Mouse (Mus musculus): ENCODE measurements around the gene Hbs1l. TPM values are rescaled to one million over a fixed set of nuclear protein-coding genes. Genes with fewer than 3 reads are reported as not detected.
"Not testable (repeated sequence)": the region's sequence is repeated elsewhere in the genome, so short reads cannot be mapped to it uniquely, and the experiment has no call there.

Hbs1l gene
- polyA plus RNA-seq, 1 experiment from 2014 or later: 127 TPM

DNA sequence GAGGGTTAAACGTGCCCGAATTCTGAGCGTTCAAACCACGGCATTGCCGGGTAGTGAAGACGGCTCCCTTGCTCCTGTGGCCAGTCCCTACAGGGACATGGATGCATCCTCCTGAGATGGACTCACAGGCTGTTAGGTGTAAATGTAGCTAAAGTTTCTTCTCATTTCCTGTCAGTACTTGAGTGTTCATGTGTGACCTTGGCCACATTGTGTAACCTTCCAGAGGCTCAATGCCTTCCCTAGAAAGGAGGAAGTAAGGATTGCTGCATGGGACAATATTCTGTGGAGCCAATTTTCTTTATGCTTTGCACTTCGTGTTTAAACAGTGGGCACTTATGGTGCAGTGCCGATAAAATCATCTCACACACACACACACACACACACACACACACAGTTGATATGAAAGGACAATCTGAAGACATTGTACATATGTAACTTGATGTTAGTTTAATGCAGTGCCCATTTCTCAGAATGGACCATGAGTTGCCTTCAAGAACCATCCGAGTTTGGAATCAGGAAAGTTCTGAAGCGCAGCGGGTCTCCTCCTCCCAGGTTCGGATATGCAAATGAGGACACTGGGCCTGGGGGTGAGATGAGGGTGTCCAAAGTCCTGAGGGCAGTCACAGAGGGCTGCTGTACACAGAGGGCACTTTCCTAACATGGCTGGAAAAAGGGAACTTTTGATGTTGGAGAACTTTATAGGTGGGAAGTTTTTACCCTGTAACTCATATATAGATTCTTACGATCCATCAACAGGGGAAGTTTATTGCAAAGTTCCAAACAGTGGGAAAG is 81.1 kb downstream of the Hbs1l start, which contains the start of gene Aldh8a1:
Gene Aldh8a1 (plus strand): TSS at position 610 of the 792 bp plus-strand sequence.
- Histone ChIP-seq H3K36me3 (replicated peaks) (no peaks in the 10 kb centered on the region), H3K4me3 (no peak within 1 kb of the TSS), H3K4me1 (no peaks in the 10 kb centered on the region), H3K9me3 (no peaks in the 10 kb centered on the region), H3K27ac (no peak within 1 kb of the TSS), H3K27me3 (ENCODE audit: poor library complexity, severe bottlenecking) (no peaks in the 10 kb centered on the region)
- WGBS: 90% methylated on average over 13 of the region's 13 CpGs
- DNase-seq (ENCODE audit: extremely low spot score, low spot score): no peak

DNA sequence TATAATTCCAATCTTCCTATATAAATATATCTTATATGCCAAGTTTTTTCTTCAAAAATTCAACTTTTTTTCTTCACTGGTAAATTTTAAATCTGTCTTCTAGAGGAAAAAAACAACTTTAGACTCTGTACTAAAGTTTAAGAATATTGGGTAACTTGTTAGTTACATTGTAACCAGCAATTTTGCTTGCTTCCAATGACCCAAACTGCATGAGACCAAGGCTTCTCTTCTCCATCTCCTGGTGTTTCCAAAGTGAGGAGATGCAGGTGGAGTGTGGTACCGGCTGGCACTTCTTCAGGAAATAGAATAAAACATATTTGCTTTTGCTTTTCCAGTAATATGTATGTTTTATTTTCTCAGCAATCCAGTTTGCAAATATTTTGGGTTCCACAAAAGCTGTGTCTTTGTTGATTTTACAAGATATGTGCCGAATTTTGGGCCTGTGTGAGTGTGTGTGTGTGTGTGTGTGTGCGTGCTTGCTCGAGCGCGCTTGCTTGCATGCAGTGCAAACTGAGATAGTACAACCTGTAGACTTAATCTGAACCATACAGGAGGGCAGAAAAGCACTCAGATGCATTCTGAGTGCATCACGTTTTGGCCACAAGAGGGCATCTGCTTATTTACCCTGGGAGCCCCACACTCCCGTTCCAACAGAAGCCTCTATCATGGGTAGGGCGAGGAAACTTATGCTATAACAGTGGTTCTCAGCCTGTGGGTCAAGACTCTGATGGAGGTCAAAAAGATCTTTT is 82.6 kb downstream of the Hbs1l start:
- WGBS: 75% methylated on average over 9 of the region's 9 CpGs

DNA sequence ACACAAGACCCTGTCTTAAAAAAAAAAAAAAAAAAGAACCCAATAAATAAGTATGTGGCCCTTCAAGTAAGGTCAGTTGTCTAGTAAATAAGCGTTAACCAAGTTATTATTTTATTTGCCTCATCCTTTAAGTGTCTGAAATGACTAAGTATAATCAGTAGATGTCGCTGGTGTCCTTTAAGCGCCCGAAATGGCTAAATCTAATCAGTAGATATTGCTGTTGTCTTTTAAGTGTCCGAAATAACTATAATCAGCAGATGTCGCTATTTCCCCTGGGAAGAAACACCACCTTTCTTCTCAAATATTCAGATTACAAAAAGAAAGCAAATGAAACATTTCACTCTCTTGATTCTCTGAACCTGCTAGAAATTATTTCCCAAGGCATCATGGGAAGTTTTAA is 87.1 kb downstream of the Hbs1l start:
- no peak for DNase-seq (ENCODE audit: extremely low spot score, low spot score)
- WGBS: 30% methylated on average over 6 of the region's 6 CpGs
- Histone ChIP-seq H3K27ac (no peak overlapping the region), H3K27me3 (ENCODE audit: poor library complexity, severe bottlenecking) (no peaks in the 10 kb centered on the region), H3K4me1 (no peaks in the 10 kb centered on the region), H3K36me3 (replicated peaks) (no peaks in the 10 kb centered on the region), H3K4me3 (no peak overlapping the region), H3K9me3 (no peaks in the 10 kb centered on the region)

More for the DNA sequence above, 82.6 kb downstream of the Hbs1l start:
- no peak overlapping the region for H3K27ac ChIP-seq
- H3K27me3 ChIP-seq (ENCODE audit: poor library complexity, severe bottlenecking): no peaks in the 10 kb centered on the region
- no peak for DNase-seq (ENCODE audit: extremely low spot score, low spot score)
- no peaks in the 10 kb centered on the region for H3K9me3 ChIP-seq
- no peak overlapping the region for H3K4me3 ChIP-seq
- H3K36me3 ChIP-seq (replicated peaks): no peaks in the 10 kb centered on the region
- H3K4me1 ChIP-seq: no peaks in the 10 kb centered on the region

DNA sequence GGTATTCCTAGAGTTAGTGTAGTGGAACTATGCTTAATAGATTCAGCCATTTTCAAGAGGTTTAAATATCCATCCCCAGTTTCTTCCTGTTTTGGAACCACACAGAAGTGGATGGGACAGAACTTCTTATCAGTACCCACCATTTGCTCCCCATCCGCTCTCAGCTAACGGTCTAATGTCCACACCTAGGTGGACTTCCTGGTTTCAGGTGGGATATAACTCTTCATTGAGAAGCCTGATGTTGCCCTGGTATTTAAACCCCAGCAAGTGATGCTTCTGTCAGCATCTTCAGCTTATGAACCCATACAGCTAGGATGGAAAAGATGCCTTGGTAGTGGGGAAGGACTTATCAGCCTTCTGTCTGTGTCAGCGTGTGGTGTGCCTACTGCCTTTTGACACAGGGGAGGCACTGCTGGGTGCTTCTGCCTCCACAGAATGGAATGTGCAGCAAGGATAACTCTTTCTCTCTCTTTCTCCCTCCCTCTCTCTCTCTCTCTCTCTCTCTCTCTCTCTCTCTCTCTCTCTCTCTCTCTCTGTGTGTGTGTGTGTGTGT is 89.4 kb downstream of the Hbs1l start:
- no peaks in the 10 kb centered on the region for H3K36me3 ChIP-seq (replicated peaks)
- H3K9me3 ChIP-seq: no peaks in the 10 kb centered on the region
- DNase-seq (ENCODE audit: extremely low spot score, low spot score): no peak
- no peaks in the 10 kb centered on the region; the same call in 1 of the 2 replicates for H3K4me1 ChIP-seq
- no peaks in the 10 kb centered on the region for H3K27me3 ChIP-seq (ENCODE audit: poor library complexity, severe bottlenecking)
- no peak overlapping the region for H3K27ac ChIP-seq
- H3K4me3 ChIP-seq: no peak overlapping the region
- 76% methylated on average over 3 of the region's 3 CpGs for WGBS

DNA sequence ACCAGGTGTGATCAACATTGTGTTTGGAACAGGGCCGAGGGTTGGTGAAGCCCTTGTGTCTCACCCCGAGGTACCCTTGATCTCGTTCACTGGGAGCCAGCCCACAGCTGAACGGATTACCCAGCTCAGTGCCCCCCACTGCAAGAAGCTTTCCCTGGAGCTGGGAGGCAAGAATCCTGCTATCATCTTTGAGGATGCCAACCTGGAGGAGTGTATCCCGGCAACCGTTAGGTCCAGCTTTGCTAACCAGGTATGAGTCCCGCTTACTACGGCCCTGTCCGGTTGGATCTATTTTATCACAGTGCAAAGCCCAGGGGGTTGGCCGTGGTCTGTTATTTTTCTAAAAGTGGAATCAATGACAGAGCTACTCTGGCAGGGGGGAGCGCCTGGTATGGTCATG is 93.3 kb downstream of the Hbs1l start:
- H3K36me3 ChIP-seq (replicated peaks): no peaks in the 10 kb centered on the region
- no peaks in the 10 kb centered on the region for H3K9me3 ChIP-seq
- H3K27me3 ChIP-seq (ENCODE audit: poor library complexity, severe bottlenecking): no peaks in the 10 kb centered on the region
- H3K4me3 ChIP-seq: no peak overlapping the region
- 92% methylated on average over 11 of the region's 11 CpGs for WGBS
- no peak overlapping the region for H3K27ac ChIP-seq
- no peaks in the 10 kb centered on the region; the same call in 1 of the 2 replicates for H3K4me1 ChIP-seq
- no peak for DNase-seq (ENCODE audit: extremely low spot score, low spot score)

DNA sequence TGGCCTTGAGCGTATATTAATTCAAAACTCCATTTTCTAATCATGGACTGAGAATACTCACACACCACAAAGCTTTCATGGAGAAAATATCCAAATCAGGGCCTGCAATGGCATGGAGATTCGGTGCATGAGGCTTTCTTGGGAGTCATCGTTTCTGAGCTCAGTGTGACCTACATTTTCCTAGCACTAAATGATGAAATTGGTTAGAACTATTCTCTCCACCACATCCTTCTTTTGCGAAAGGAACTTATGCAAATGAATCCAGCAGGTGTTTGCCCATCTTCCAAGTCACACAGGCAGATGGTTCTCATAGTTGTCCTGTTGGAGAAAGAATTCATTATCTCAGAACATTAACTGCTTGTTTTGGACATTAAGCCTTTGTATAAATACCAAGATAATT is 94.7 kb downstream of the Hbs1l start:
- Histone ChIP-seq H3K36me3 (replicated peaks) (no peaks in the 10 kb centered on the region), H3K4me3 (no peak overlapping the region), H3K4me1 (no peaks in the 10 kb centered on the region; the same call in 1 of the 2 replicates), H3K27me3 (ENCODE audit: poor library complexity, severe bottlenecking) (no peaks in the 10 kb centered on the region), H3K27ac (no peak overlapping the region), H3K9me3 (no peaks in the 10 kb centered on the region)
- no peak for DNase-seq (ENCODE audit: extremely low spot score, low spot score)
- WGBS: 87% methylated on average over 4 of the region's 4 CpGs

DNA sequence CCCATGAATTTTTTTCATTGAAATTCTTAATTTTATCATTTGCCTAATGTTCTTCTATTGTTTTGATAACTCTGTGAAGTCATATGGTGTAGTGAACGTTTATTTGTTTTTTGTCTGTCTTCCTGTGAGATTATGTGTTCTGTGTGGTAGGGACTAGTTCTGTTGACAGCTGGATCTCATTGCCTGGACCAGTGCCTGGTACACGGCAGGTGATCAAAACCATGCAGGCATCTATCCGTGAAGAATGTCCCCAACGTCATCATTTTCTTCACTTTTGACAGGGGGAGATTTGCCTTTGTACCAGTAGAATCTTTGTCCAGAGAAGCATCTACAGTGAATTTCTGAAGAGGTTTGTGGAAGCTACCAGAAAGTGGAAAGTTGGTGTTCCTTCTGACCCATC is 95.5 kb downstream of the Hbs1l start:
- H3K4me3 ChIP-seq: no peak overlapping the region
- no peak overlapping the region for H3K27ac ChIP-seq
- WGBS: 77% methylated on average over 4 of the region's 4 CpGs
- H3K36me3 ChIP-seq (replicated peaks): no peaks in the 10 kb centered on the region
- no peaks in the 10 kb centered on the region for H3K27me3 ChIP-seq (ENCODE audit: poor library complexity, severe bottlenecking)
- H3K4me1 ChIP-seq: no peaks in the 10 kb centered on the region; the same call in 1 of the 2 replicates
- DNase-seq (ENCODE audit: extremely low spot score, low spot score): no peak
- H3K9me3 ChIP-seq: no peaks in the 10 kb centered on the region

DNA sequence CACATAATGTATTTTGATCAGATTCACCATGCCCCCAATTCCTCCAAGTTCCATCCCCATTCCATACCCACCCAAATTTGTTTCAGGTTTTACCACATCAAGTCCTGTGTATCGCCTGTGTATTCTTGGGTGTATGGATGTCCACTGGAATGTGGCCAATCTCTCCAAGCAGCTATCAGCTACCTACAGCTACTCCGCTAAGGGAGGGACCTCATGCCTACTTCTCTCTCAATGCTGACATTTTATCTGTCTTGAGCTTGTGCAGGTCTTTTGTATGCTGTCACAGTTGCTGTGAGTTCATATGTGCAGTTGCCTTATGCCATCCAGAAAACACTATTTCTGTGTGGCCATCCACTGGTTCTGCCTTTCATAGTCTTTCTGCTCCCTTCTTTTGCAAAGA is 97.6 kb downstream of the Hbs1l start:
- Histone ChIP-seq H3K4me3 (no peak overlapping the region), H3K36me3 (replicated peaks) (no peaks in the 10 kb centered on the region), H3K4me1 (no peaks in the 10 kb centered on the region; the same call in 1 of the 2 replicates), H3K9me3 (no peaks in the 10 kb centered on the region), H3K27ac (no peak overlapping the region), H3K27me3 (ENCODE audit: poor library complexity, severe bottlenecking) (no peaks in the 10 kb centered on the region)
- 88% methylated on average over 2 of the region's 2 CpGs for WGBS
- no peak for DNase-seq (ENCODE audit: extremely low spot score, low spot score)

DNA sequence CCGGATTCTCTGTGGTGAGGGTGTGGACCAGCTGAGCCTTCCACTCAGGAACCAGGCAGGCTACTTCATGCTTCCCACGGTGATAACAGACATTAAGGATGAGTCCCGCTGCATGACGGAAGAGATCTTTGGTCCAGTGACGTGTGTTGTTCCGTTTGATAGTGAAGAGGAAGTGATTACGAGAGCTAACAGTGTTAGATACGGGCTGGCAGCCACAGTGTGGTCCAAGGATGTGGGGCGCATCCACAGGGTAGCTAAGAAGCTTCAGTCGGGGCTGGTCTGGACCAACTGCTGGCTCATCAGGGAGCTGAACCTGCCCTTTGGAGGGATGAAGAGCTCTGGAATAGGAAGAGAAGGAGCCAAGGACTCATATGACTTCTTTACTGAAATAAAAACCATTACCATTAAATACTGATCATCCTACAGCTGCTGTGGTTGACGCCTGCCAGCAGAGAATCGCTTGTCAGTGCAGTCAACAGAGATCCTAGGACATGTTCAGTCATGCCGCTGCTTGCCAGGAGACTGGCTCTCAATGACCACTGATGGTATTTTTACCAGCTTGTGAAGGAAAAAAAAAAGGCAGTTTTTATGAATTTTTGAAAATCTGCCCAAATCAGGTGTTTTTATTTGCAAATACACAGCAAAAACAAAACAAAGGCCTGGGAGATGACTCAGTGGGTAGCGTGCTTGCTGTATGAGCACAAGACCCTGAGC is 99.8 kb downstream of the Hbs1l start:
- Histone ChIP-seq H3K27me3 (ENCODE audit: poor library complexity, severe bottlenecking) (no peaks in the 10 kb centered on the region), H3K4me3 (no peak overlapping the region), H3K27ac (no peak overlapping the region), H3K4me1 (peaks cover 6% of the 10 kb centered on the region; the same call in 1 of the 2 replicates), H3K36me3 (replicated peaks) (no peaks in the 10 kb centered on the region), H3K9me3 (no peaks in the 10 kb centered on the region)
- WGBS: 91% methylated on average over 14 of the region's 14 CpGs
- DNase-seq (ENCODE audit: extremely low spot score, low spot score): no peak

DNA sequence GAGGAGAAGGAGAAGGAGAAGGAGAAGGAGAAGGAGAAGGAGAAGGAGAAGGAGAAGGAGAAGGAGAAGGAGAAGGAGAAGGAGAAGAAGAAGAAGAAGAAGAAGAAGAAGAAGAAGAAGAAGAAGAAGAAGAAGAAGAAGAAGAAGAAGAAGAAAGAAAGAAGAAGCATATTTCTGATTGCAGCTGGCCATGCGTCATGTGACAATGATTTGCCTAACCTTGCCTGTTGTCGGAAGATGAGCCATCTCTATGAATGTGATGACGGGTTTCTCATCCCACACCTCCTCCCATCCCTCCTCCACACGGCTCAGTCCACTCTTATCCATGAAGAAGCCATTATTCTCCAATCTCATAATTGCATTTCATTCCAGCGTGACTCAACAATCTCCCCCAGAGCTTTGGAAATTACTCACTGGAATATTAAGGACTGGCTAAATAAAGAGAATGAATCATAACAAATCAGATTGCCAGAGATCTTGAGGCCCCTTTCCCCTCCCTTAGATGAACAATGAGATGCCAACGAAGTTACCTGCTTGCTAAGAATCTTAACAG is 103.2 kb downstream of the Hbs1l start:
- H3K27me3 ChIP-seq (ENCODE audit: poor library complexity, severe bottlenecking); DNase-seq (ENCODE audit: extremely low spot score, low spot score); H3K9me3 ChIP-seq; H3K27ac ChIP-seq; H3K36me3 ChIP-seq (replicated peaks); H3K4me3 ChIP-seq; H3K4me1 ChIP-seq: not testable (repeated sequence)
- WGBS: 93% methylated on average over 6 of the region's 6 CpGs

DNA sequence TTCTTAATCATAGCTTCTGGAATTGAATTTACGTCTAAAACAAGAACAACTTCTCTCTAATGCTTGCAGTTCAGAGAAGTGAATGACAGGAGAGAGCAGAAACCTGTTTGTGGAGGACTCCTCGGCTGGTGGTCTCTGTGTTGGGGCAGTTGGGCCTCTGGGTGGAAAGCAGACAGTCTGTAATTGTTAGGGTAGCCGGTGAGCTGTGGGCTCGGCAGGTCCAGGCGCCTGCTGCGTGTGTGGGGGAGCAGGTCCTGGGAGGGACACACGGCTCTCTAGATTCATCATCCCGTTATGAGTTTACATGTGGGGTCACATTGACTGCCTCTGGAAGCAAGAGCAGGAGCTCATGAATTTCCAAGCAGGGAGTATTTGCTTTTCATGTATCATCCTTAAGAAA is 103.8 kb downstream of the Hbs1l start:
- Histone ChIP-seq H3K27ac (no peak overlapping the region), H3K4me3 (no peak overlapping the region), H3K9me3 (no peaks in the 10 kb centered on the region), H3K27me3 (ENCODE audit: poor library complexity, severe bottlenecking) (no peaks in the 10 kb centered on the region), H3K36me3 (replicated peaks) (no peaks in the 10 kb centered on the region), H3K4me1 (peaks cover 10% of the 10 kb centered on the region; the same call in 1 of the 2 replicates)
- DNase-seq (ENCODE audit: extremely low spot score, low spot score): no peak
- WGBS: 82% methylated on average over 8 of the region's 8 CpGs

DNA sequence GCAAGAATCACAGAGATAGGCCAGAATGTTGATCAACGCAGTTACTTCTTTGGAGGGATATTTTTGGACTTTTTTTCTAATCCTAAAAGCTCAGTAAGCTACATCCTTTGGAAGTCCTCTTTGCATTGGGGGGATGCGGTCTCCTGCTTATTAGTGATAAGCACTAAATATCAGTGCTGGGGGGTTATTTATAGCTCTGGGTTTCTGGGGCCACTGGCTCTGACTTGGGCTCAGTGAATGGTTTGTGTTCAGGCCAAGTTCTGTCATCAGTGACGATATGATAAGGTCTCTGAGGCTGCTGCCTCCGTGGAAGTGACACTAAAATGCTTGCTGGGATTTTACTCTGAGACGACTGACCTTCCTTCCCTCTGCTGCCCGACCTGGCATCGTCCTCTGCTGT is 104.3 kb downstream of the Hbs1l start:
- Histone ChIP-seq H3K27me3 (ENCODE audit: poor library complexity, severe bottlenecking) (no peaks in the 10 kb centered on the region), H3K4me3 (no peak overlapping the region), H3K4me1 (peaks cover 10% of the 10 kb centered on the region; the same call in 1 of the 2 replicates), H3K36me3 (replicated peaks) (no peaks in the 10 kb centered on the region), H3K27ac (no peak overlapping the region), H3K9me3 (no peaks in the 10 kb centered on the region)
- no peak for DNase-seq (ENCODE audit: extremely low spot score, low spot score)
- whole genome bisulfite sequencing: 72% methylated on average over 7 of the region's 7 CpGs

Measured in forebrain, embryonic 10.5 days (tissue).